ENCODE assay signal across 23 mouse cellular contexts in genomic region chr2:49177015-49177414, GRCm38 (mm10).
DNase-seq lines count a peak whose midpoint lies in the region; ATAC-seq and TF ChIP-seq lines count a peak whose summit lies in the region.
"Had no signal": no experiment of that assay in that cellular context is flagged by ENCODE, and none has a peak within 500 bp of the region (broad histone marks: within the 10 kb centered on the region; RNA-seq: fewer than 3 reads in every experiment).

No protein-coding gene starts in this region.

- TF ChIP-seq RAD21 in MEL (IDR thresholded peaks at IDR 0.05; ENCODE audit: low read depth, low read length) = no peak

- 27% methylated on average over 3 of the region's 3 CpGs for WGBS in liver, adult 2 months
- 60% methylated on average over 3 of the region's 3 CpGs for WGBS in liver, postnatal 0 days (ENCODE audit: insufficient replicate concordance)

- no peak overlapping the region for H3K4me3 ChIP-seq in liver, adult 2 months (ENCODE audit: insufficient read depth, low read depth, low read length)
- no peak overlapping the region for H3K4me3 ChIP-seq in liver, postnatal 0 days (ENCODE audit: low read depth, low read length)
- no peak overlapping the region for H3K4me3 ChIP-seq in MEL (ENCODE audit: control insufficient read depth in 1 of 2, insufficient read depth in 1 of 2, low read depth in 2 of 2, low read length in 2 of 2)
- H3K4me3 ChIP-seq in layer of hippocampus, adult 2 months = no peak overlapping the region
- H3K4me3 ChIP-seq: embryonic facial prominence, embryonic 12.5 days; forebrain, embryonic 15.5 days; heart, adult 2 months; heart, embryonic 15.5 days; hindbrain, embryonic 13.5 days had no signal

- H3K9ac ChIP-seq in liver, adult 2 months (ENCODE audit: low read depth, low read length) = no peak overlapping the region
- H3K9ac ChIP-seq in liver, postnatal 0 days (replicated peaks) = no peak overlapping the region
- no peak overlapping the region for H3K9ac ChIP-seq in MEL (ENCODE audit: control insufficient read depth, low read depth, low read length, poor library complexity, severe bottlenecking)
- H3K9ac ChIP-seq: embryonic facial prominence, embryonic 12.5 days; forebrain, embryonic 15.5 days; heart, embryonic 15.5 days; hindbrain, embryonic 13.5 days had no signal

- H3K27me3 ChIP-seq in liver, adult 2 months (ENCODE audit: control insufficient read depth, insufficient read depth, low read length) = no peaks in the 10 kb centered on the region
- no peaks in the 10 kb centered on the region for H3K27me3 ChIP-seq in liver, postnatal 0 days (ENCODE audit: insufficient read depth, low read length)
- no peaks in the 10 kb centered on the region for H3K27me3 ChIP-seq in MEL (ENCODE audit: control insufficient read depth in 1 of 2, insufficient read depth in 2 of 2, low read length in 2 of 2)
- H3K27me3 ChIP-seq: embryonic facial prominence, embryonic 12.5 days; forebrain, embryonic 15.5 days; heart, embryonic 15.5 days; hindbrain, embryonic 13.5 days had no signal

- no peak for TF ChIP-seq POLR2A in liver, adult 2 months (IDR thresholded peaks at IDR 0.05; ENCODE audit: extremely low read depth, insufficient read depth, low read length)
- TF ChIP-seq POLR2A in MEL (IDR thresholded peaks at IDR 0.05; ENCODE audit: control insufficient read depth in 1 of 2, insufficient read depth in 1 of 2, low read depth in 1 of 2, low read length in 2 of 2, poor library complexity in 1 of 2) = no peak

- TF ChIP-seq CTCF in liver, adult 2 months (IDR thresholded peaks at IDR 0.05; ENCODE audit: low read depth, low read length) = no peak
- no peak for TF ChIP-seq CTCF in liver, postnatal 0 days (IDR thresholded peaks at IDR 0.05; ENCODE audit: low read depth)
- no peak for TF ChIP-seq CTCF in MEL (IDR thresholded peaks at IDR 0.05 in 2 of 3, conservative IDR thresholded peaks at IDR 0.05 in 1 of 3; ENCODE audit: control insufficient read depth in 1 of 3, insufficient read depth in 1 of 3, low read depth in 2 of 3, low read length in 3 of 3, poor library complexity in 1 of 3, severe bottlenecking in 1 of 3)
- TF ChIP-seq CTCF in layer of hippocampus, adult 2 months (conservative IDR thresholded peaks at IDR 0.05) = no peak

- no peaks in the 10 kb centered on the region for H3K9me3 ChIP-seq in liver, postnatal 0 days (ENCODE audit: low read length)
- no peaks in the 10 kb centered on the region for H3K9me3 ChIP-seq in MEL (replicated peaks; ENCODE audit: insufficient read depth, low read length)
- H3K9me3 ChIP-seq: embryonic facial prominence, embryonic 12.5 days; forebrain, embryonic 15.5 days; G1E; heart, embryonic 15.5 days; hindbrain, embryonic 13.5 days had no signal

- H3K27ac ChIP-seq in liver, adult 2 months (replicated peaks; ENCODE audit: insufficient read depth, low read depth, low read length) = no peak overlapping the region
- H3K27ac ChIP-seq in liver, postnatal 0 days (ENCODE audit: low read depth) = no peak overlapping the region
- H3K27ac ChIP-seq in MEL (ENCODE audit: control insufficient read depth, low read depth, low read length) = no peak overlapping the region
- no peak overlapping the region for H3K27ac ChIP-seq in layer of hippocampus, adult 2 months
- H3K27ac ChIP-seq: embryonic facial prominence, embryonic 12.5 days; forebrain, embryonic 15.5 days; heart, adult 2 months; heart, embryonic 15.5 days; hindbrain, embryonic 13.5 days; hindbrain, postnatal 0 days had no signal

- H3K4me1 ChIP-seq in liver, adult 2 months (ENCODE audit: control insufficient read depth, insufficient read depth, low read length) = no peaks in the 10 kb centered on the region; the same call in 1 of the 2 replicates
- no peaks in the 10 kb centered on the region for H3K4me1 ChIP-seq in liver, postnatal 0 days (ENCODE audit: insufficient read depth)
- H3K4me1 ChIP-seq in MEL (ENCODE audit: control insufficient read depth in 1 of 2, insufficient read depth in 2 of 2, low read length in 2 of 2) = peaks cover 3 to 4% of the 10 kb centered on the region in 2 experiments; a peak in 1 of 4 replicates
- H3K4me1 ChIP-seq: embryonic facial prominence, embryonic 12.5 days; forebrain, embryonic 15.5 days; heart, embryonic 15.5 days; hindbrain, embryonic 13.5 days had no signal

- no peak for TF ChIP-seq EP300 in liver, postnatal 0 days (IDR thresholded peaks at IDR 0.05; ENCODE audit: low read depth)
- no peak for TF ChIP-seq EP300 in MEL (IDR thresholded peaks at IDR 0.05; ENCODE audit: low read depth in 1 of 2, low read length in 2 of 2)

- H3K79me2 ChIP-seq in liver, adult 2 months (ENCODE audit: control insufficient read depth, insufficient read depth, low read length) = no peaks in the 10 kb centered on the region
- no peaks in the 10 kb centered on the region for H3K79me2 ChIP-seq in MEL (ENCODE audit: control insufficient read depth, insufficient read depth, low read length, poor library complexity)

- no peak overlapping the region for H3K4me2 ChIP-seq in liver, postnatal 0 days (ENCODE audit: low read depth, low read length)
- H3K4me2 ChIP-seq: embryonic facial prominence, embryonic 12.5 days; forebrain, embryonic 15.5 days; heart, embryonic 11.5 days; heart, embryonic 15.5 days; hindbrain, embryonic 13.5 days had no signal

- no peak for ATAC-seq in liver, postnatal 0 days
- ATAC-seq: forebrain, embryonic 15.5 days; hindbrain, postnatal 0 days had no signal

- peak; percentile 39 for DNase-seq in liver, adult 2 months (ENCODE audit: extremely low read depth, low read depth, low spot score)
- DNase-seq in liver, postnatal 0 days = no peak
- DNase-seq in CD4-positive, CD25-positive, alpha-beta regulatory T cell, adult 2 months (ENCODE audit: low read depth, low spot score) = peak; percentile 66
- DNase-seq in MEL (ENCODE audit: low read depth, low spot score) = peak; percentile 62
- peak; percentile 47 for DNase-seq in induced T-regulatory cell, adult 2 months (ENCODE audit: low read depth)
- DNase-seq in layer of hippocampus, adult 2 months (ENCODE audit: low spot score in 2 of 2) = no peak
- no peak for DNase-seq in layer of hippocampus, adult 18-20 months (ENCODE audit: low spot score in 2 of 2)
- no peak for DNase-seq in T-cell, adult 2 months (ENCODE audit: low spot score)
- DNase-seq: adrenal gland, adult 8-10 months; adrenal gland, postnatal 36 days; cerebellum, adult 11-12 months; cerebellum, adult 9-10 months; cerebellum, postnatal 25 days; gastrocnemius, postnatal 14 days; heart, adult 2 months; heart, postnatal 14 days had no signal

- no peaks in the 10 kb centered on the region for H3K36me3 ChIP-seq in liver, adult 2 months (ENCODE audit: control insufficient read depth, insufficient read depth, low read length)
- H3K36me3 ChIP-seq in liver, postnatal 0 days (replicated peaks; ENCODE audit: insufficient read depth, low read length) = no peaks in the 10 kb centered on the region
- peaks cover 0 to 6% of the 10 kb centered on the region in 2 experiments; a peak in 3 of 4 replicates for H3K36me3 ChIP-seq in MEL (ENCODE audit: control insufficient read depth in 1 of 2, insufficient read depth in 2 of 2, low read length in 2 of 2)
- H3K36me3 ChIP-seq: embryonic facial prominence, embryonic 12.5 days; forebrain, embryonic 15.5 days had no signal

TF ChIP-seq in MEL, 35 proteins besides CTCF, POLR2A, EP300 and RAD21:
- TF ChIP-seq JUND (IDR thresholded peaks at IDR 0.05; ENCODE audit: low read depth, low read length) = no peak
- no peak for TF ChIP-seq BHLHE40 (IDR thresholded peaks at IDR 0.05; ENCODE audit: borderline replicate concordance, low read depth, low read length)
- TF ChIP-seq E2F4 (IDR thresholded peaks at IDR 0.05; ENCODE audit: borderline replicate concordance, low read depth, low read length) = no peak
- TF ChIP-seq ETS1 (IDR thresholded peaks at IDR 0.05; ENCODE audit: low read depth, low read length) = peak; percentile 31; the same call in 1 of the 2 replicates
- TF ChIP-seq MYC (IDR thresholded peaks at IDR 0.05; ENCODE audit: low read depth, low read length) = no peak
- peak; percentile 74 for TF ChIP-seq GATA1 (IDR thresholded peaks at IDR 0.05; ENCODE audit: low read depth, low read length)
- no peak for TF ChIP-seq KAT2A (conservative IDR thresholded peaks at IDR 0.05; ENCODE audit: low read depth, low read length)

Comparison
In these comparisons a context has a peak if more than half of its experiments do, and no peak if none do; other contexts are left out.
1. DNase-seq: peak in liver, adult 2 months (single experiment), CD4-positive, CD25-positive, alpha-beta regulatory T cell, adult 2 months (single experiment), MEL (single experiment) and induced T-regulatory cell, adult 2 months (single experiment); none in liver, postnatal 0 days (single experiment), layer of hippocampus, adult 2 months (0 of 2), layer of hippocampus, adult 18-20 months (0 of 2) and T-cell, adult 2 months (single experiment).